Mouse (Mus musculus): ENCODE measurements at regions not wholly inside any gene's neighbourhood (a gene's known extent, or its start where the extent isn't known, plus 50 kb on each side); places are given as distances from the start of the nearest gene placed in this dataset.

DNA sequence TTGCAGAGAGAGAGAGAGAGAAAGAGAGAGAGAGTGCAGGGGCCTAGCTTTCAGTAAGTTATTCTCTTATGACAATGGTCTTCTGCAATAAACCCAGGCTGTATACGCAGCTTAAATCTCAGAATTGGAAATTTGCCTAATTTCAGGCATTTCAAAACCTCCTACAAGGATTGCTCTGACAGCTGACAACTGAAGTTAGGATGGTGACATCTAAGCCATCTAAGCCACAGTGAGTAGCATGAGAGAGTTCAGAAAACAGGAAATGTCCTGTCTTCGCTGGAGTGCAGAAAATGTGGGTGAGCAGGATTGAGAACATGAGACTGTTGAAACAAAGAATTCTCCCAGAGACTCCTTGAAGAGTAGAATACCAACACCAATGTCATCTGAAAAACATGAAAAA, 56.8 kb downstream of the Fam110c start:
- no peak for TF ChIP-seq POLR2A (IDR thresholded peaks at IDR 0.05; ENCODE audit: extremely low read depth, insufficient read depth, low read length)
- no peak for TF ChIP-seq CTCF (IDR thresholded peaks at IDR 0.05; ENCODE audit: low read depth, low read length)
- Histone ChIP-seq H3K36me3 (ENCODE audit: control insufficient read depth, insufficient read depth, low read length) (no peaks in the 10 kb centered on the region), H3K4me1 (ENCODE audit: control insufficient read depth, insufficient read depth, low read length) (no peaks in the 10 kb centered on the region), H3K27me3 (ENCODE audit: control insufficient read depth, insufficient read depth, low read length) (no peaks in the 10 kb centered on the region), H3K4me3 (ENCODE audit: insufficient read depth, low read depth, low read length) (no peak overlapping the region), H3K79me2 (ENCODE audit: control insufficient read depth, insufficient read depth, low read length) (no peaks in the 10 kb centered on the region), H3K9ac (ENCODE audit: low read depth, low read length) (no peak overlapping the region), H3K27ac (replicated peaks; ENCODE audit: insufficient read depth, low read depth, low read length) (no peak overlapping the region)
- 78% methylated on average over 2 of the region's 2 CpGs for WGBS
- DNase-seq (ENCODE audit: extremely low read depth, low read depth, low spot score): no peak

DNA sequence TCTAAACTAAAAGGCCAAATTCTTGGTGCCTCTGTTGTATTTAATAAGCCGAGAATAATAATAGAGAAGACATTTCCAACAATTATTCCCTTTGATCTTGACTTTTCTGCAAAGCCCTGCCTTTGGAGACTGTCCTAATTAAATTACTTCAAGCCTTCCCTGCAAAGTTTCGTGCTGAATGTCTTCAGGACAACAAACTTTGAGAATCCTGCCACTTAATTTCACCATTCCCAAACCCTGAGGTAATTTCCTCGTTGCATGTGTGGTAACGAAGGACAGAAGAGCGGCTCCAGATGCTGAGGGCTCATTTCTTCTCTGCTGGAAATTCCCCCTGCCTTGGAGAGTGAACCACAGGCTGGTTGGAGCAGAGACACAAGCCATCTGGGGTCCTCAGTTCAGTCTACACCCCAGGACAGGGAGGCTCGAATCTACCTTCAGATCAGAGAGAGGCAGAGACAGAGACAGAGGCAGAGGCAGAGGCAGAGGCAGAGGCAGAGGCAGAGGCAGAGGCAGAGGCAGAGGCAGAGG, 60.9 kb downstream of the Fam110c start:
- Histone ChIP-seq H3K27me3 (ENCODE audit: control insufficient read depth, insufficient read depth, low read length) (no peaks in the 10 kb centered on the region), H3K36me3 (ENCODE audit: control insufficient read depth, insufficient read depth, low read length) (no peaks in the 10 kb centered on the region), H3K4me1 (ENCODE audit: control insufficient read depth, insufficient read depth, low read length) (no peaks in the 10 kb centered on the region), H3K4me3 (ENCODE audit: insufficient read depth, low read depth, low read length) (no peak overlapping the region), H3K79me2 (ENCODE audit: control insufficient read depth, insufficient read depth, low read length) (no peaks in the 10 kb centered on the region), H3K27ac (replicated peaks; ENCODE audit: insufficient read depth, low read depth, low read length) (no peak overlapping the region), H3K9ac (ENCODE audit: low read depth, low read length) (no peak overlapping the region)
- WGBS: 80% methylated on average over 6 of the region's 6 CpGs
- no peak for DNase-seq (ENCODE audit: extremely low read depth, low read depth, low spot score)
- TF ChIP-seq CTCF (IDR thresholded peaks at IDR 0.05; ENCODE audit: low read depth, low read length) (no peak), POLR2A (IDR thresholded peaks at IDR 0.05; ENCODE audit: extremely low read depth, insufficient read depth, low read length) (no peak)

DNA sequence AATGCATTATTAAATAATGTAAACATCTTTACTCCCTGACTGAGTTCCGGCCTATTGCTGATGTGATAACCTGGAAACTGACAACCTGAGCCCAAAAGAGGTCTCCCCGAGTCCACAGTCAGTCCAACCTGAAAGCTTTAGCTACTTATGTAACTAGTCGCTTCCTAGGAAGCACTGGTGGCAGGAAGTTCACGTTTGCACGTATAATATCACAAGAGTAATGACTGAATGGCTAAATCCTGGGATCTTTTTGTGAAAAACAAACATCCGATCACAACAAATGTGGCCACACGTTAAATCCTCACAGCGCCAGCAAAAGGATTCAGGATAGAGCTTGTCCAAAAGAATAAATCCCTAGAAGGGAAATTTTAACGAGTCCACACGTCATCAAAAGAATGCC, 62.7 kb downstream of the Fam110c start:
- WGBS: 86% methylated on average over 10 of the region's 10 CpGs
- no peak overlapping the region for H3K4me3 ChIP-seq (ENCODE audit: insufficient read depth, low read depth, low read length)
- no peaks in the 10 kb centered on the region for H3K27me3 ChIP-seq (ENCODE audit: control insufficient read depth, insufficient read depth, low read length)
- H3K36me3 ChIP-seq (ENCODE audit: control insufficient read depth, insufficient read depth, low read length): no peaks in the 10 kb centered on the region
- H3K9ac ChIP-seq (ENCODE audit: low read depth, low read length): no peak overlapping the region
- H3K79me2 ChIP-seq (ENCODE audit: control insufficient read depth, insufficient read depth, low read length): no peaks in the 10 kb centered on the region
- H3K4me1 ChIP-seq (ENCODE audit: control insufficient read depth, insufficient read depth, low read length): no peaks in the 10 kb centered on the region
- TF ChIP-seq POLR2A (IDR thresholded peaks at IDR 0.05; ENCODE audit: extremely low read depth, insufficient read depth, low read length) (no peak), CTCF (IDR thresholded peaks at IDR 0.05; ENCODE audit: low read depth, low read length) (no peak)
- DNase-seq (ENCODE audit: extremely low read depth, low read depth, low spot score): no peak
- H3K27ac ChIP-seq (replicated peaks; ENCODE audit: insufficient read depth, low read depth, low read length): no peak overlapping the region

DNA sequence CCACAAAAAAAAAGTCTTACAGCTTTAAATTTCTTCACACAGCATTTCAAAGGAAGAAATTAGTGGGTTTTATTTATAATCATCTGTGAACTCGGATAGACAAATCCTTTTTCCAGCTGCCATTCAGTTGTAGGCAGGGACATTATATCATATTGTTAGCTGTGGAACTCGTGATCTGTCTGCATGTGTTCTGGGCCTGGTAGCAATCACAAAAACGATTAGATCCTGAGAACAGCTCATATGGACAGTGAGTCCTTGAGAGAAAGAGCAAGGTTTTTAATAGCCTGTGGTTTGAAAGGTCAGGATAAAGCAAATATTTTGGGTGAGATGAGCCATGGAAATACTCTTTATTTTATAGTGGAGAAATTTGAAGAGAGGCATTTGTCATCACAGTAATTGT, 63.2 kb downstream of the Fam110c start:
- H3K9ac ChIP-seq (ENCODE audit: low read depth, low read length): no peak overlapping the region
- no peak for TF ChIP-seq POLR2A (IDR thresholded peaks at IDR 0.05; ENCODE audit: extremely low read depth, insufficient read depth, low read length)
- no peak for TF ChIP-seq CTCF (IDR thresholded peaks at IDR 0.05; ENCODE audit: low read depth, low read length)

DNA sequence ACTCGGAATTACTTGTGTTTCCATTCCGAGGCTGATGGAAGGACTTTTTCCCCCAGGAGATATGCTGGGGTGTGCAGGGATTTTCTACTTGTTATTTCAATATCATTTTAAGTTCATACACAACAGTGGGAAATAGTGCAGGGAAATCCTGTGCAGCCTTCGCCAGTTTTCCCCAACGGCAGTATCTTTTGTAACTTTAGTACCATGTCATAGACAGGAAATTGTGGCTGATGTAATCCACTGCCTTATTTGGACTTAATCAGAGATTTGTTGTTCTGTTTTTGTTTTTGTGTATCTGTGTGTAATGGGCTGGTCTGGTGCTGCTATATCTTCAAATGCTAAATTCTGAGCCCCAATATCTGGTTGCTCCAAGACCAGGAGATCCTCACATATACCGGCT, 63.8 kb downstream of the Fam110c start:
- DNase-seq (ENCODE audit: extremely low read depth, low read depth, low spot score): no peak
- Histone ChIP-seq H3K4me1 (ENCODE audit: control insufficient read depth, insufficient read depth, low read length) (no peaks in the 10 kb centered on the region), H3K9ac (ENCODE audit: low read depth, low read length) (no peak overlapping the region), H3K79me2 (ENCODE audit: control insufficient read depth, insufficient read depth, low read length) (no peaks in the 10 kb centered on the region), H3K27me3 (ENCODE audit: control insufficient read depth, insufficient read depth, low read length) (no peaks in the 10 kb centered on the region), H3K4me3 (ENCODE audit: insufficient read depth, low read depth, low read length) (no peak overlapping the region), H3K36me3 (ENCODE audit: control insufficient read depth, insufficient read depth, low read length) (no peaks in the 10 kb centered on the region), H3K27ac (replicated peaks; ENCODE audit: insufficient read depth, low read depth, low read length) (no peak overlapping the region)
- 67% methylated on average over 5 of the region's 5 CpGs for WGBS
- no peak for TF ChIP-seq POLR2A (IDR thresholded peaks at IDR 0.05; ENCODE audit: extremely low read depth, insufficient read depth, low read length)
- TF ChIP-seq CTCF (IDR thresholded peaks at IDR 0.05; ENCODE audit: low read depth, low read length): no peak

More for the DNA sequence above, 63.2 kb downstream of the Fam110c start:
- WGBS: 68% methylated on average over 3 of the region's 3 CpGs
- no peaks in the 10 kb centered on the region for H3K4me1 ChIP-seq (ENCODE audit: control insufficient read depth, insufficient read depth, low read length)
- no peaks in the 10 kb centered on the region for H3K27me3 ChIP-seq (ENCODE audit: control insufficient read depth, insufficient read depth, low read length)
- no peaks in the 10 kb centered on the region for H3K36me3 ChIP-seq (ENCODE audit: control insufficient read depth, insufficient read depth, low read length)
- no peak for DNase-seq (ENCODE audit: extremely low read depth, low read depth, low spot score)
- H3K27ac ChIP-seq (replicated peaks; ENCODE audit: insufficient read depth, low read depth, low read length): no peak overlapping the region
- no peaks in the 10 kb centered on the region for H3K79me2 ChIP-seq (ENCODE audit: control insufficient read depth, insufficient read depth, low read length)
- no peak overlapping the region for H3K4me3 ChIP-seq (ENCODE audit: insufficient read depth, low read depth, low read length)

DNA sequence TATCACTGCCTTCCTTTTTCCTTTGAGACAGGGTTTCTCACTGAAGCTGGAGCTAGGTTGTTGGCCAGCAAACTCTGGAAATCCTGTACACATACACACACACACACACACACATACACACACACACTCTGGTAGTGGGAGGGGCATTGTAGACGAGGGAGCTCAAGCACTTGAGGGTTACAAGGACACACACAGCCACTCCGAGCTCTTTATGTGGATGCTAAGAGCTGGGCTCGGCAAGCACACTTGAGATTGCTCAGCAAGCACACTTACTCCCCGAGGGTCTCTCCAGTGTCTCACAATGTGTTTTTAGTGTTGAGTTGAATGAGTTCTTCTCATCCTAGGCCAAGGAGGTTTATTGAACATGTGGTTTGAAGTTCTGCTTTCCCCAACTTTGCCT, 66.2 kb downstream of the Fam110c start:
- no peak for DNase-seq (ENCODE audit: extremely low read depth, low read depth, low spot score)
- H3K36me3 ChIP-seq (ENCODE audit: control insufficient read depth, insufficient read depth, low read length): no peaks in the 10 kb centered on the region
- no peaks in the 10 kb centered on the region for H3K27me3 ChIP-seq (ENCODE audit: control insufficient read depth, insufficient read depth, low read length)
- no peaks in the 10 kb centered on the region for H3K79me2 ChIP-seq (ENCODE audit: control insufficient read depth, insufficient read depth, low read length)
- H3K9ac ChIP-seq (ENCODE audit: low read depth, low read length): no peak overlapping the region
- 80% methylated on average over 4 of the region's 4 CpGs for WGBS
- H3K27ac ChIP-seq (replicated peaks; ENCODE audit: insufficient read depth, low read depth, low read length): no peak overlapping the region
- H3K4me3 ChIP-seq (ENCODE audit: insufficient read depth, low read depth, low read length): no peak overlapping the region
- TF ChIP-seq CTCF (IDR thresholded peaks at IDR 0.05; ENCODE audit: low read depth, low read length) (no peak), POLR2A (IDR thresholded peaks at IDR 0.05; ENCODE audit: extremely low read depth, insufficient read depth, low read length) (no peak)
- H3K4me1 ChIP-seq (ENCODE audit: control insufficient read depth, insufficient read depth, low read length): no peaks in the 10 kb centered on the region

Measured in liver, adult 2 months (tissue).